Mouse (Mus musculus) kidney, postnatal 0 days (tissue): ENCODE measurements at regions not wholly inside any gene's neighbourhood (a gene's known extent, or its start where the extent isn't known, plus 50 kb on each side); places are given as distances from the start of the nearest gene placed in this dataset.

ENCODE experiments used
- ATAC-seq: fragments of 200-750 bp; cut with Nextera tagmentation; replicated peaks from 2 replicates; pipeline ENCODE4 v1.8.0; 2017; ENCODE audit warnings: low read depth, moderate number of reproducible peaks, moderate TSS enrichment, moderate library complexity; ENCODE audit not compliant: low FRiP score
- DNase-seq: peaks from one replicate; pipeline ENCODE4 v3.0.0-alpha.2; 2016; ENCODE audit warnings: low spot score
- H3K27ac ChIP-seq: fragments of 300-500 bp; sonication (generic); 2 replicates; pipeline ENCODE4 v1.5.1; 2014; ENCODE audit warnings: mild to moderate bottlenecking
- H3K27me3 ChIP-seq: fragments of 300-500 bp; sonication (generic); 2 replicates; pipeline ENCODE4 v1.6.1; 2014; ENCODE audit warnings: low read length, mixed read lengths; ENCODE audit not compliant: insufficient read depth
- H3K36me3 ChIP-seq: fragments of 300-500 bp; sonication (generic); 2 replicates; pipeline ENCODE4 v1.6.1; 2014; ENCODE audit warnings: low read length, mixed read lengths; ENCODE audit not compliant: insufficient read depth
- H3K4me1 ChIP-seq: fragments of 300-500 bp; sonication (generic); replicated peaks from 2 replicates; pipeline ENCODE4 v1.6.1; 2014; ENCODE audit warnings: antibody characterized with exemption, low read length, mixed read lengths; ENCODE audit not compliant: insufficient read depth
- H3K4me2 ChIP-seq: fragments of 300-500 bp; sonication (generic); 2 replicates; pipeline ENCODE4 v1.6.1; 2014; ENCODE audit warnings: mild to moderate bottlenecking, low read length, moderate library complexity, mixed read lengths
- H3K4me3 ChIP-seq: fragments of 300-500 bp; sonication (generic); replicated peaks from 2 replicates; pipeline ENCODE4 v1.5.1; 2014; ENCODE audit warnings: low read depth, low read length
- H3K9ac ChIP-seq: fragments of 300-500 bp; sonication (generic); 2 replicates; pipeline ENCODE4 v1.6.1; 2014; ENCODE audit warnings: low read depth, low read length
- H3K9me3 ChIP-seq: fragments of 300-500 bp; sonication (generic); replicated peaks from 2 replicates; pipeline ENCODE4 v1.6.1; 2016; ENCODE audit warnings: low read length, inconsistent platforms, mixed read lengths
- CTCF ChIP-seq: IDR thresholded peaks from 2 replicates; pipeline ENCODE4 v1.5.1; 2016; ENCODE audit warnings: antibody characterized with exemption, low read depth, mild to moderate bottlenecking, moderate library complexity
- WGBS: fragments of 180-500 bp; shearing (Covaris S2); extraction: QIAGEN DNeasy Blood & Tissue Kit; methylation state at CpG from one replicate; pipeline ENCODE4 v1.1.7; 2014; 5-methylcytosine and 5-hydroxymethylcytosine counted together

DNA sequence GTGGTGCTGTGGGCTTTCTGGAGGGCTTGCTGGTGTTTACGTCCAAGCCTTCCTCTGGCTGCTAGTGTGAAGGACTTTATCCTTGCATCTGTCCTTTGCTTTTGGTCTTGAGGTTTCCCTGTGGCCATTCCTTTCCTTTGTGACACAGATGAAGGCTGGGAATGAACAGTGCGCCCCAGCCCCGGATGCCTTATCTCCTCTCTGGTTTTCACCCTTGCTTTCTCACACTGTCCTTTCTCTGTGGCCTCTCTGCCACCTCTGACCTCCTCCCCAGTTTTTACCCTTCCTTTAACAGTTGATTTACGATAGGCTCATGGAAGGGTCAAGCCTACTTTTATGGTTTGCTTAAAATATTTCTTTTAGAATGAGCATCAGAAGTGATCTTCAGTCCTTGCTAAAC, 53.2 kb downstream of the Gas1 start:
- Histone ChIP-seq H3K36me3 (no peaks in the 10 kb centered on the region), H3K4me3 (no peak overlapping the region), H3K9me3 (no peaks in the 10 kb centered on the region), H3K27ac (no peak overlapping the region), H3K4me1 (peaks cover 18% of the 10 kb centered on the region), H3K9ac (no peak overlapping the region), H3K4me2 (no peak overlapping the region), H3K27me3 (0 out of 2 replicates have a peak, but pooled peaks cover 3% of the 10 kb centered on the region)
- DNase-seq (no peak), ATAC-seq (no peak)
- TF ChIP-seq CTCF, result no peak
- WGBS, result 31% methylated on average over 4 of the region's 4 CpGs

GRCm38 (mm10) chr13:60123174-60123587, 54.0 kb downstream of the Gas1 start:
- Histone ChIP-seq H3K9ac (no peak overlapping the region), H3K9me3 (no peaks in the 10 kb centered on the region), H3K4me3 (no peak overlapping the region), H3K27ac (no peak overlapping the region), H3K4me2 (0 out of 2 replicates have a peak overlapping the region, but pooled peaks have one; percentile 21), H3K36me3 (no peaks in the 10 kb centered on the region), H3K27me3 (0 out of 2 replicates have a peak, but pooled peaks cover 3% of the 10 kb centered on the region), H3K4me1 (peaks cover 18% of the 10 kb centered on the region)
- WGBS, result 15% methylated on average over 6 of the region's 6 CpGs
- ATAC-seq (no peak), DNase-seq (peak; percentile 61)
- TF ChIP-seq CTCF, result no peak

GRCm38 (mm10) chr13:60122341-60123173, 54.6 kb downstream of the Gas1 start:
- Histone ChIP-seq H3K36me3 (no peaks in the 10 kb centered on the region), H3K27me3 (0 out of 2 replicates have a peak, but pooled peaks cover 3% of the 10 kb centered on the region), H3K4me1 (peaks cover 18% of the 10 kb centered on the region), H3K27ac (no peak overlapping the region), H3K9ac (no peak overlapping the region), H3K4me3 (no peak overlapping the region), H3K9me3 (no peaks in the 10 kb centered on the region), H3K4me2 (0 out of 2 replicates have a peak overlapping the region, but pooled peaks have one; percentile 21)
- ATAC-seq (no peak), DNase-seq (peak; percentile 8)
- no peak for TF ChIP-seq CTCF
- WGBS, result 30% methylated on average over 29 of the region's 29 CpGs

DNA sequence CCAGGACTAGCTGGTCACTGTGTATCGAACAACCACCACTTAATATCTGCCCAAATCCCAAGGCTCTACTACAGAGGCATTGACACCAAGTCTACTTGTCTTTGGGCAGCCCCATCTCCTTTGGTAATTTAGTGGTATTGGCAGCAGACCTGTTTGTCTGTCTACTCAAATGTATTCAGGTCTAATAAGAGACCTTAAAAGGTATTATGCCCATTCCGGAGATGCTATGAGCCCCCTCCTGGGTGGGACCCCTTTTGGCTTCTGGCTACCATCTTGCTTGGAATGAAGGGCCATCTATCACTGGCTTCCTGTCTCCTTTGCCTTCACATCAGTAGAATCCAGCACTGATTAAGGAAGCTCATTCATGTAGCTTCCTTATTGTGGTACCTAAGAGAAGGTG, 65.7 kb downstream of the Gas1 start:
- no peak for TF ChIP-seq CTCF
- no peak overlapping the region for H3K4me2 ChIP-seq
- no peaks in the 10 kb centered on the region for H3K9me3 ChIP-seq
- no peak for DNase-seq
- H3K9ac ChIP-seq, result no peak overlapping the region
- no peaks in the 10 kb centered on the region for H3K36me3 ChIP-seq
- no peaks in the 10 kb centered on the region for H3K27me3 ChIP-seq
- H3K4me3 ChIP-seq, result no peak overlapping the region
- ATAC-seq, result no peak
- WGBS, result 80% methylated on average over 2 of the region's 2 CpGs
- peaks cover 4% of the 10 kb centered on the region for H3K4me1 ChIP-seq
- 0 out of 2 replicates have a peak overlapping the region, but pooled peaks have one; percentile 86 for H3K27ac ChIP-seq

DNA sequence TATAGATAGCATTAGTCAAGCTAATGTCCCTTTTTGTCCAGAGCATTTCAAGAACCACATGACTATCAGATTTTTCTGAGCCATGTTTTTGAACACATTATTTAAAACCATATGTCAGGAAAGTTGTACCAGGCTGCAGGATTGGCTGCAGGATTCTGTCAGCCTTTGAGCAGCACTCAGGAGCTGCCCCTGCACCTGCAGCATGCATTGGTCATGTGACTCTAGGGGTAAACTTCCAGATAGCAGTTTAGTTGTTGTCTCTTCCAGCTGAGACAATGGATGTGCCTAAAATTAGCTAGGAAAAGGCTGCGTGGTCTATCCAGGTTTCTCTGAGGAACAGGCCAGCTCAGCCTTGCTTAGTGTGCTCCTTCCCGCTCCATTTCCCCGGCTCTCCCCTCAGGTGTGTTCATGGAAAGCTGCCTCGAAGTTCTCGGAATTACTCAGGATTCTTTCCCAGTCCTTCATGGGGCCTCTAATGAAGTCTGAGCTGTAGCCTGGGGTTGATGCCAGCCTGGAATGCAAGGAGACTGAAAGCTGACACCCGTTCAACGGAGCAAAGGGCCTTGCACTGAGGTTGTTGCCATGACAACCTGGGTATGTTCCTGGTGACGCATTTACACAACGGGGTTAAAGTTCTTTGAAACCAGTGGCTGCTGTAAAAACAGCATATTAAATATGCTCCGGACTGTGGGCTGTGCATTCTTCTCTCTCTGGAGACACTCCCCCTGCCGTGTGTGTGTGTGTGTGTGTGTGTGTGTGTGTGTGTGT, 66.9 kb downstream of the Gas1 start:
- H3K9me3 ChIP-seq, result no peaks in the 10 kb centered on the region
- peaks cover 4% of the 10 kb centered on the region for H3K4me1 ChIP-seq
- H3K9ac ChIP-seq, result no peak overlapping the region
- H3K36me3 ChIP-seq, result no peaks in the 10 kb centered on the region
- peak; percentile 98 for DNase-seq
- H3K27ac ChIP-seq, result peak overlapping the region; percentile 86
- TF ChIP-seq CTCF, result peak; percentile 24; the same call in 1 of the 2 replicates
- no peak overlapping the region for H3K4me3 ChIP-seq
- 4% methylated on average over 11 of the region's 11 CpGs for WGBS
- H3K4me2 ChIP-seq, result no peak overlapping the region
- no peaks in the 10 kb centered on the region for H3K27me3 ChIP-seq
- peak; percentile 99 for ATAC-seq

DNA sequence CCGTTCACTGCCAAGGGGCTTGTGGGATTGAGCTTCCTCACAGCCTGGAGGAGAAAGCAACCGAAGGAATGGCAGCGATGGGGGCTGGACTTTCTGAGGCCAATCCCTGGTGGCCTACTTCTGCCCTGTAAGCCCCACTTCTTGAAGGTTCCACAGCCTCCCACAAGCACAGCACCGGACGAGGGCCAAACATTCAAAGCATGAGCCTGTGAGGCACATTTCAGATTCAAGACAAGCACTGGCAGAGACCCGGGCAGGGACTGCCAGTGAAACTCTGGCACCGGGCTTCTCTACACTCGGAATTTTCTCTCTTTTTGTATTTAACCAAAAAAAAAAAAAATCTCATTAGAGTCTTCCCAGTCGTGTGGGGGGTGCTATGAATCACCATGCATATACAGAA, 71.9 kb downstream of the Gas1 start:
- 88% methylated on average over 9 of the region's 9 CpGs for WGBS
- TF ChIP-seq CTCF, result no peak
- H3K36me3 ChIP-seq, result no peaks in the 10 kb centered on the region
- H3K4me1 ChIP-seq, result peaks cover 10% of the 10 kb centered on the region
- ATAC-seq (no peak), DNase-seq (no peak)
- H3K4me3 ChIP-seq, result no peak overlapping the region
- no peak overlapping the region for H3K27ac ChIP-seq
- no peak overlapping the region for H3K4me2 ChIP-seq
- no peaks in the 10 kb centered on the region for H3K27me3 ChIP-seq
- H3K9me3 ChIP-seq, result no peaks in the 10 kb centered on the region
- H3K9ac ChIP-seq, result no peak overlapping the region
